Mouse (Mus musculus): ENCODE data around the gene Pde9a.

DNA sequence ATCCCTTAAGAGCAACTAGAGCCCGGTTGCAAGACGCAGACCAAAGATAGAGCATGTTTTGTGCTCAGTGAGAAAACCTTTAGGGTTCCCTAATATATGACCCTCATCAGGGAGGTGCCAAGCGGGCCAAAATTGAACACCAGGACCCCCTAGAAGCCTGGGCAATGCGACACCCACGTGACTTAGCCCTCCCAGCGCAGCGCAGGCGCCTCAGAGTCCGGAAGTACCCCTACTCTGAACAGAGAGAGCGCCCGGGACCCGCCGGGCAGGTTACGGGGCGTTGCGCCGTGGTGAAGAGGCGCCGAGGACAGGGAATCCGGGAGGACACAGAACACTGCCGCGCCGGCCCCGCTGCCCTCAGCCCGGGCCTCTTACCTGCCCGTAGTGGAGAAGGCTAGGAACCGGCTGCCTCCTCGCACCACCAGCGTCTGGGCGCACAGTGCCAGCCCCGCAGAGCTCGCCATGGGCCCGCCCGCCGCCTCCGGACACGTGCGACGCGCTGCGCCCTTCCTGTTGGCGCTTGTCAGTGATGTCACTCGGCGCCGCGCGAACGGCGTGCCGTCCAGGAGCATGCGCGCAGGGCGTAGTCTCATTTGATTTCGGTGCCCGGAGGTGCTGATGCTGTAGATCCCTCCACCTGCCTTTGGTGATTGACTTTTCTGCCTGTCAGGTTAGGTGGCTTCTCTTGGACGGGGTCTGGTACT, 125.9 kb downstream of the Pde9a start:
- TF ChIP-seq CTCF (IDR thresholded peaks at IDR 0.05; ENCODE audit: insufficient read depth, low read depth, low read length) = no peak
- peak; percentile 73 for TF ChIP-seq POLR2A (IDR thresholded peaks at IDR 0.05; ENCODE audit: insufficient read depth, low read depth, low read length)
